Comparison of ENCODE assay signal across 8 mouse cellular contexts in the genomic region with DNA sequence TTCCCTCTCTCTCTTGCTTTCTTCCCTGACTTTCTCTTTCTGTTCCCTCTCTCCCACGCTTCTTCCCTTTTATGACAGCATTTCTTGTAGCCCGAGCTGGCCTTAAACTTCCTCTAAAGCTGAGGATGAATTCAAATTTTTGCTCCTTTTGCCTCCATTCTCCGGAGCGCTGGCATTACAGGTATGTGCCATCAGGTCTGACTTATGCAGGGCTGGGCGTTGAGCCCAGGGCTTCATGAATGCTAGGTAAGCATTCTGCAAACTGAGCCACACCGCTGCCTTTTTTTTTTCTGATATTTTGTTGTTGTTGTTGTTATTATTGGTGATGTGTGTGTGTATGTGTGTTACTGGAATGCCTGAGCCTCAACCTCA. TPM values are rescaled to one million over a fixed set of nuclear protein-coding genes. Genes with fewer than 3 reads are reported as not detected.
DNase-seq lines count a peak whose midpoint lies in the region; ATAC-seq and TF ChIP-seq lines count a peak whose summit lies in the region.

No protein-coding gene starts in this region.

- H3K27me3 ChIP-seq in kidney, embryonic 16.5 days (ENCODE audit: insufficient read depth, low read length), result no peaks in the 10 kb centered on the region
- H3K27me3 ChIP-seq in embryonic facial prominence, embryonic 11.5 days (ENCODE audit: control insufficient read depth, insufficient read depth, low read length), result no peaks in the 10 kb centered on the region
- H3K27me3 ChIP-seq in hindbrain, postnatal 0 days (ENCODE audit: insufficient read depth, low read length), result no peaks in the 10 kb centered on the region
- no peaks in the 10 kb centered on the region for H3K27me3 ChIP-seq in midbrain, postnatal 0 days (ENCODE audit: insufficient read depth, low read length)

- H3K4me1 ChIP-seq in kidney, embryonic 16.5 days (ENCODE audit: insufficient read depth, low read length), result peaks cover 25% of the 10 kb centered on the region
- H3K4me1 ChIP-seq in embryonic facial prominence, embryonic 11.5 days (ENCODE audit: control insufficient read depth, insufficient read depth, low read length), result no peaks in the 10 kb centered on the region
- H3K4me1 ChIP-seq in hindbrain, postnatal 0 days (ENCODE audit: insufficient read depth, low read length), result peaks cover 14% of the 10 kb centered on the region; the same call in 1 of the 2 replicates
- H3K4me1 ChIP-seq in midbrain, postnatal 0 days (ENCODE audit: insufficient read depth, low read length), result peaks cover 4% of the 10 kb centered on the region; the same call in 1 of the 2 replicates

- ATAC-seq in kidney, embryonic 16.5 days (ENCODE audit: low FRiP score, low TSS enrichment), result no peak
- ATAC-seq in embryonic facial prominence, embryonic 11.5 days (replicated peaks; ENCODE audit: insufficient number of reproducible peaks, low FRiP score, low TSS enrichment, low read depth), result no peak
- ATAC-seq in hindbrain, postnatal 0 days, result 0 out of 2 replicates have a peak, but pooled peaks have one; percentile 1
- no peak for ATAC-seq in midbrain, postnatal 0 days (ENCODE audit: low FRiP score)

- TF ChIP-seq CTCF in hindbrain, postnatal 0 days (IDR thresholded peaks at IDR 0.05; ENCODE audit: low read depth), result no peak
- TF ChIP-seq CTCF in midbrain, postnatal 0 days (IDR thresholded peaks at IDR 0.05), result no peak

- H3K9me3 ChIP-seq in kidney, embryonic 16.5 days (ENCODE audit: low read length), result no peaks in the 10 kb centered on the region
- H3K9me3 ChIP-seq in embryonic facial prominence, embryonic 11.5 days (replicated peaks; ENCODE audit: control insufficient read depth, low read length), result no peaks in the 10 kb centered on the region
- H3K9me3 ChIP-seq in hindbrain, postnatal 0 days (ENCODE audit: low read length), result no peaks in the 10 kb centered on the region
- no peaks in the 10 kb centered on the region for H3K9me3 ChIP-seq in midbrain, postnatal 0 days (ENCODE audit: low read length)

- peak overlapping the region; percentile 98 for H3K4me2 ChIP-seq in kidney, embryonic 16.5 days (replicated peaks; ENCODE audit: low read depth, low read length)
- peak overlapping the region; percentile 73 for H3K4me2 ChIP-seq in embryonic facial prominence, embryonic 11.5 days (ENCODE audit: low read depth, low read length)
- peak overlapping the region; percentile 70 for H3K4me2 ChIP-seq in hindbrain, postnatal 0 days (ENCODE audit: low read depth, low read length)
- peak overlapping the region; percentile 63 for H3K4me2 ChIP-seq in midbrain, postnatal 0 days (ENCODE audit: low read depth, low read length, poor library complexity, severe bottlenecking)

- H3K27ac ChIP-seq in kidney, embryonic 16.5 days (ENCODE audit: low read length), result peak overlapping the region; percentile 61
- no peak overlapping the region for H3K27ac ChIP-seq in embryonic facial prominence, embryonic 11.5 days (replicated peaks; ENCODE audit: low read depth, low read length)
- peak overlapping the region; percentile 84 for H3K27ac ChIP-seq in hindbrain, postnatal 0 days
- H3K27ac ChIP-seq in midbrain, postnatal 0 days (ENCODE audit: low read depth, low read length), result 0 out of 2 replicates have a peak overlapping the region, but pooled peaks have one; percentile 47

- peaks cover 32% of the 10 kb centered on the region for H3K36me3 ChIP-seq in kidney, embryonic 16.5 days (ENCODE audit: insufficient read depth, low read length)
- peaks cover 7% of the 10 kb centered on the region for H3K36me3 ChIP-seq in embryonic facial prominence, embryonic 11.5 days (replicated peaks; ENCODE audit: control insufficient read depth, insufficient read depth, low read depth, low read length)
- peaks cover 24% of the 10 kb centered on the region for H3K36me3 ChIP-seq in hindbrain, postnatal 0 days (ENCODE audit: insufficient read depth, low read length)
- peaks cover 22% of the 10 kb centered on the region for H3K36me3 ChIP-seq in midbrain, postnatal 0 days (ENCODE audit: insufficient read depth, low read length)

- WGBS in kidney, embryonic 16.5 days, result 10% methylated on average over 6 of the region's 6 CpGs
- WGBS in embryonic facial prominence, embryonic 11.5 days, result 14% methylated on average over 6 of the region's 6 CpGs
- WGBS in hindbrain, postnatal 0 days, result 12% methylated on average over 6 of the region's 6 CpGs
- WGBS in midbrain, postnatal 0 days, result 12% methylated on average over 6 of the region's 6 CpGs

- H3K9ac ChIP-seq in kidney, embryonic 16.5 days (replicated peaks; ENCODE audit: low read length), result peak overlapping the region; percentile 96
- H3K9ac ChIP-seq in embryonic facial prominence, embryonic 11.5 days (replicated peaks; ENCODE audit: low read length), result peak overlapping the region; percentile 88
- peak overlapping the region; percentile 90 for H3K9ac ChIP-seq in hindbrain, postnatal 0 days (replicated peaks; ENCODE audit: low read length)
- peak overlapping the region; percentile 95 for H3K9ac ChIP-seq in midbrain, postnatal 0 days (replicated peaks; ENCODE audit: low read length, poor library complexity, severe bottlenecking)

- DNase-seq in kidney, adult 11 months, result no peak
- no peak for DNase-seq in embryonic facial prominence, embryonic 11.5 days (ENCODE audit: low spot score)
- no peak for DNase-seq in hindbrain, postnatal 0 days (ENCODE audit: low spot score)
- no peak for DNase-seq in midbrain, postnatal 0 days (ENCODE audit: low spot score)
- DNase-seq in spleen, adult 12 weeks (ENCODE audit: low spot score), result no peak
- DNase-seq in embryo, embryonic 10.5 days (ENCODE audit: low spot score), result no peak
- DNase-seq in urinary bladder, postnatal 14 days (ENCODE audit: low spot score), result no peak

- peak overlapping the region; percentile 91 for H3K4me3 ChIP-seq in kidney, embryonic 16.5 days (ENCODE audit: low read length)
- H3K4me3 ChIP-seq in embryonic facial prominence, embryonic 11.5 days (ENCODE audit: low read depth, low read length), result peak overlapping the region; percentile 83
- peak overlapping the region; percentile 72 for H3K4me3 ChIP-seq in hindbrain, postnatal 0 days (ENCODE audit: low read length)
- peak overlapping the region; percentile 94 for H3K4me3 ChIP-seq in midbrain, postnatal 0 days (ENCODE audit: low read depth, low read length)

RNA-seq across cellular contexts. Expression of a gene that starts 0.4 kb away (rescaled TPM):
- polyA plus RNA-seq in kidney, embryonic 16.5 days (2015; fragmentation: Nextera tagmentation; extraction: Ambion mirVana), result 5.0 and 6.6 TPM in 2 replicates
- 3.9 and 4.6 TPM in 2 replicates for polyA plus RNA-seq in embryonic facial prominence, embryonic 11.5 days (2014; fragmentation: Nextera tagmentation; extraction: Ambion mirVana)
- 63.1 and 89.3 TPM in 2 replicates for total RNA-seq in hindbrain, postnatal 0 days (2014; rRNA removed)
- polyA plus RNA-seq in hindbrain, postnatal 0 days (2015; fragmentation: Nextera tagmentation; extraction: Ambion mirVana), result 13.2 and 13.5 TPM in 2 replicates
- total RNA-seq in midbrain, postnatal 0 days (2014; rRNA removed), result 73.1 and 79.2 TPM in 2 replicates
- 15.4 and 17.3 TPM in 2 replicates for polyA plus RNA-seq in midbrain, postnatal 0 days (2015; fragmentation: Nextera tagmentation; extraction: Ambion mirVana)

RNA-seq across cellular contexts. Expression of a gene that starts 8.4 kb away (rescaled TPM):
- polyA plus RNA-seq in kidney, embryonic 16.5 days (2015; fragmentation: Nextera tagmentation; extraction: Ambion mirVana), result 2.3 and 2.7 TPM in 2 replicates
- polyA plus RNA-seq in embryonic facial prominence, embryonic 11.5 days (2014; fragmentation: Nextera tagmentation; extraction: Ambion mirVana), result 4.0 and 5.4 TPM in 2 replicates
- 0.97 and 1.5 TPM in 2 replicates for total RNA-seq in hindbrain, postnatal 0 days (2014; rRNA removed)
- 2.1 and 2.5 TPM in 2 replicates for polyA plus RNA-seq in hindbrain, postnatal 0 days (2015; fragmentation: Nextera tagmentation; extraction: Ambion mirVana)
- 0.71 and 1.4 TPM in 2 replicates for total RNA-seq in midbrain, postnatal 0 days (2014; rRNA removed)
- 1.7 TPM in 2 replicates for polyA plus RNA-seq in midbrain, postnatal 0 days (2015; fragmentation: Nextera tagmentation; extraction: Ambion mirVana)

RNA-seq across cellular contexts. Expression of a gene that starts 8.9 kb away (rescaled TPM):
- 61.2 and 70.0 TPM in 2 replicates for polyA plus RNA-seq in kidney, embryonic 16.5 days (2015; fragmentation: Nextera tagmentation; extraction: Ambion mirVana)
- polyA plus RNA-seq in embryonic facial prominence, embryonic 11.5 days (2014; fragmentation: Nextera tagmentation; extraction: Ambion mirVana), result 36.8 and 42.9 TPM in 2 replicates
- 65.7 and 80.3 TPM in 2 replicates for total RNA-seq in hindbrain, postnatal 0 days (2014; rRNA removed)
- polyA plus RNA-seq in hindbrain, postnatal 0 days (2015; fragmentation: Nextera tagmentation; extraction: Ambion mirVana), result 107 and 110 TPM in 2 replicates
- total RNA-seq in midbrain, postnatal 0 days (2014; rRNA removed), result 59.1 and 79.6 TPM in 2 replicates
- 99.8 and 104 TPM in 2 replicates for polyA plus RNA-seq in midbrain, postnatal 0 days (2015; fragmentation: Nextera tagmentation; extraction: Ambion mirVana)

RNA-seq across cellular contexts. Expression of a gene that starts 15.6 kb away (rescaled TPM):
- 0.15 and 0.28 TPM in 2 replicates for polyA plus RNA-seq in kidney, embryonic 16.5 days (2015; fragmentation: Nextera tagmentation; extraction: Ambion mirVana)
- 0.03 TPM in 1 of 2 replicates, not detected in the other for polyA plus RNA-seq in embryonic facial prominence, embryonic 11.5 days (2014; fragmentation: Nextera tagmentation; extraction: Ambion mirVana)
- not detected in 2 replicates for total RNA-seq in hindbrain, postnatal 0 days (2014; rRNA removed)
- 0.08 and 0.13 TPM in 2 replicates for polyA plus RNA-seq in hindbrain, postnatal 0 days (2015; fragmentation: Nextera tagmentation; extraction: Ambion mirVana)
- 0.11 TPM in 1 of 2 replicates, not detected in the other for total RNA-seq in midbrain, postnatal 0 days (2014; rRNA removed)
- 0.05 TPM in 1 of 2 replicates, not detected in the other for polyA plus RNA-seq in midbrain, postnatal 0 days (2015; fragmentation: Nextera tagmentation; extraction: Ambion mirVana)

RNA-seq across cellular contexts. Expression of a gene that starts 15.6 kb away (rescaled TPM):
- polyA plus RNA-seq in kidney, embryonic 16.5 days (2015; fragmentation: Nextera tagmentation; extraction: Ambion mirVana), result 31.2 and 32.8 TPM in 2 replicates
- polyA plus RNA-seq in embryonic facial prominence, embryonic 11.5 days (2014; fragmentation: Nextera tagmentation; extraction: Ambion mirVana), result 10.8 and 11.9 TPM in 2 replicates
- total RNA-seq in hindbrain, postnatal 0 days (2014; rRNA removed), result 102 and 104 TPM in 2 replicates
- 35.0 and 35.9 TPM in 2 replicates for polyA plus RNA-seq in hindbrain, postnatal 0 days (2015; fragmentation: Nextera tagmentation; extraction: Ambion mirVana)
- total RNA-seq in midbrain, postnatal 0 days (2014; rRNA removed), result 134 and 154 TPM in 2 replicates
- polyA plus RNA-seq in midbrain, postnatal 0 days (2015; fragmentation: Nextera tagmentation; extraction: Ambion mirVana), result 50.5 and 50.7 TPM in 2 replicates
